Mouse (Mus musculus): Measurements from ENCODE around the gene Pon1. TPM values are rescaled to one million over a fixed set of nuclear protein-coding genes. Genes with fewer than 3 reads are reported as not detected.
"Not testable (repeated sequence)": the region's sequence is repeated elsewhere in the genome, so short reads cannot be mapped to it uniquely, and the experiment has no call there.

The Pon1 gene
- total RNA-seq (2021), result not detected

- intact Hi-C loops (cut with DNase I), result no loop called here
- no peak for DNase-seq
Observed at GRCm38 (mm10) chr6:5193693-5194092, at the start of gene Pon1. TSS of gene Pon1 (minus strand) at chr6:5193946.

- intact Hi-C loops (cut with DNase I), result no loop called here
- DNase-seq, result no peak
Observed at GRCm38 (mm10) chr6:5238799-5239198, 45.1 kb upstream of the Pon1 start.

GRCm38 (mm10) chr6:5237510-5237909 lies 43.8 kb upstream of the Pon1 start:
- intact Hi-C loops (cut with DNase I), result no loop called here
- no peak for DNase-seq

GRCm38 (mm10) chr6:5236843-5237371 lies 43.2 kb upstream of the Pon1 start:
- intact Hi-C loops (cut with DNase I), result no loop called here
- DNase-seq, result no peak

- intact Hi-C loops (cut with DNase I), result no loop called here
- DNase-seq, result no peak
Observed at GRCm38 (mm10) chr6:5234563-5234962, 40.8 kb upstream of the Pon1 start.

GRCm38 (mm10) chr6:5233812-5234211 lies 40.1 kb upstream of the Pon1 start:
- intact Hi-C loops (cut with DNase I), result no loop called here
- no peak for DNase-seq

GRCm38 (mm10) chr6:5232022-5232421 lies 38.3 kb upstream of the Pon1 start:
- DNase-seq, result no peak
- intact Hi-C loops (cut with DNase I), result no loop called here

- intact Hi-C loops (cut with DNase I), result no loop called here
- DNase-seq, result no peak
Observed at GRCm38 (mm10) chr6:5230261-5230660, 36.5 kb upstream of the Pon1 start.

GRCm38 (mm10) chr6:5223551-5223950 lies 29.8 kb upstream of the Pon1 start:
- intact Hi-C loops (cut with DNase I); DNase-seq: not testable (repeated sequence)

GRCm38 (mm10) chr6:5222080-5222479 lies 28.3 kb upstream of the Pon1 start:
- intact Hi-C loops (cut with DNase I), result no loop called here
- no peak for DNase-seq

- no peak for DNase-seq
- intact Hi-C loops (cut with DNase I), result no loop called here
Observed at GRCm38 (mm10) chr6:5218190-5218589, 24.4 kb upstream of the Pon1 start.

- DNase-seq, result no peak
- intact Hi-C loops (cut with DNase I), result no loop called here
Observed at GRCm38 (mm10) chr6:5207817-5208216, 14.1 kb upstream of the Pon1 start.

- no peak for DNase-seq
- intact Hi-C loops (cut with DNase I), result no loop called here
Observed at GRCm38 (mm10) chr6:5199916-5200315, 6.2 kb upstream of the Pon1 start.

GRCm38 (mm10) chr6:5199376-5199905 lies 5.7 kb upstream of the Pon1 start:
- DNase-seq, result no peak
- intact Hi-C loops (cut with DNase I), result no loop called here

GRCm38 (mm10) chr6:5198590-5198989 lies 4.8 kb upstream of the Pon1 start:
- intact Hi-C loops (cut with DNase I), result no loop called here
- no peak for DNase-seq

- intact Hi-C loops (cut with DNase I), result no loop called here
- DNase-seq, result no peak
Observed at GRCm38 (mm10) chr6:5190761-5191160, 3.0 kb downstream of the Pon1 start.

GRCm38 (mm10) chr6:5189507-5189906 lies 4.2 kb downstream of the Pon1 start:
- intact Hi-C loops (cut with DNase I), result no loop called here
- no peak for DNase-seq

GRCm38 (mm10) chr6:5188938-5189337 lies 4.8 kb downstream of the Pon1 start:
- intact Hi-C loops (cut with DNase I), result no loop called here

GRCm38 (mm10) chr6:5188036-5188435 lies 5.7 kb downstream of the Pon1 start:
- DNase-seq, result no peak
- intact Hi-C loops (cut with DNase I), result no loop called here

More at GRCm38 (mm10) chr6:5188938-5189337, 4.8 kb downstream of the Pon1 start:
- DNase-seq, result no peak

- intact Hi-C loops (cut with DNase I), result no loop called here
- DNase-seq, result no peak
Observed at GRCm38 (mm10) chr6:5187586-5187985, 6.2 kb downstream of the Pon1 start.

- DNase-seq, result no peak
- intact Hi-C loops (cut with DNase I), result no loop called here
Observed at GRCm38 (mm10) chr6:5186229-5186950, 7.4 kb downstream of the Pon1 start.

GRCm38 (mm10) chr6:5180645-5181044 lies 13.1 kb downstream of the Pon1 start:
- DNase-seq, result no peak
- intact Hi-C loops (cut with DNase I), result no loop called here
